In the genomic region with DNA sequence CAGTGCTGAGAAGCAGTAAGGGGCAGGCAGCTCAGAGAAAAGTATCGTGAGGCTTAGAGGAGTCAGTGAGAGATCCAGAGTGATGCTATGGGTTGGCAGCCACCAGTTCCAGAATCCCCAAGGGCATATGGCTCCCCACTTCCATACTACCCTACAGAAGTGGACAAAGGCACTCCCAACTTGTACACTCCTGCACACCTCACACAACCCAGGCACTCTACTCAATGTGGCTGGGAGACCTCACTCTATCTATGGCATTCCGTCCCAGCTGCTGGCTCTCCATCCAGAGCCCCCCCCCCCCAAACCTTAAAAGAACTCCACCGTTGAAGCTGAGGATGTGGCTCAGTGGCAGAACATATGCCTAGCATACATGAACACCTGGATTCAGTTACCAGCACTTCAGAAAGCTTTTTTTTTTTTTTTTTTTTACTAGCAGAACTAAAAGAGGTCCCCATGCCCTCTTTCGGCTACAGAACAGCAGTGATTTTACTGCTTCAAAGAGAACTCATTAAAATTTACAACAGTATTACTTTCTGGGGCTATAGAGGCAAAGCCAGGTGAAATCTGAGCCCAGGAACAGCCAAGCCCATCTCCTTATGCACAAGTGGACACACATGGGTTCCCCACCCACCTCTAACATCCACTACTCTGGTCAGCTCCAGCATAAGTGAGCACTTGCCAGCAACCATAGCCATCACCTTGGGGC, we compare ENCODE assay signal across 15 mouse cellular contexts.
DNase-seq lines count a peak whose midpoint lies in the region; ATAC-seq and TF ChIP-seq lines count a peak whose summit lies in the region.
"Had no signal": no experiment of that assay in that cellular context is flagged by ENCODE, and none has a peak within 500 bp of the region (broad histone marks: within the 10 kb centered on the region; RNA-seq: fewer than 3 reads in every experiment).

No protein-coding gene starts in this region.

- no peak; the same call in 1 of the 2 replicates for ATAC-seq in hindbrain, embryonic 13.5 days (ENCODE audit: low FRiP score)
- ATAC-seq in hindbrain, postnatal 0 days, result no peak
- peak; percentile 77 for ATAC-seq in limb, embryonic 12.5 days (ENCODE audit: insufficient number of reproducible peaks, insufficient read depth, low FRiP score, low TSS enrichment, low read depth)
- ATAC-seq: intestine, embryonic 16.5 days had no signal

- WGBS in hindbrain, embryonic 13.5 days, result 76% methylated on average over 4 of the region's 4 CpGs
- 73% methylated on average over 4 of the region's 4 CpGs for WGBS in hindbrain, postnatal 0 days
- 11% methylated on average over 4 of the region's 4 CpGs for WGBS in limb, embryonic 12.5 days
- WGBS in forebrain, embryonic 10.5 days, result 82% methylated on average over 4 of the region's 4 CpGs

- no peaks in the 10 kb centered on the region for H3K36me3 ChIP-seq in hindbrain, embryonic 13.5 days
- H3K36me3 ChIP-seq in hindbrain, postnatal 0 days (ENCODE audit: insufficient read depth, low read length), result no peaks in the 10 kb centered on the region
- peaks cover 7% of the 10 kb centered on the region; the same call in 1 of the 2 replicates for H3K36me3 ChIP-seq in limb, embryonic 12.5 days
- no peaks in the 10 kb centered on the region for H3K36me3 ChIP-seq in forebrain, embryonic 10.5 days (replicated peaks)
- H3K36me3 ChIP-seq: embryonic facial prominence, embryonic 15.5 days; heart, embryonic 13.5 days had no signal

- no peak for TF ChIP-seq CTCF in hindbrain, postnatal 0 days (IDR thresholded peaks at IDR 0.05; ENCODE audit: low read depth)
- TF ChIP-seq CTCF in layer of hippocampus, adult 2 months (conservative IDR thresholded peaks at IDR 0.05), result no peak

- H3K9ac ChIP-seq in hindbrain, embryonic 13.5 days, result 0 out of 2 replicates have a peak overlapping the region, but pooled peaks have one; percentile 26
- H3K9ac ChIP-seq in hindbrain, postnatal 0 days (replicated peaks; ENCODE audit: low read length), result no peak overlapping the region
- no peak overlapping the region for H3K9ac ChIP-seq in limb, embryonic 12.5 days (replicated peaks)
- H3K9ac ChIP-seq: embryonic facial prominence, embryonic 15.5 days; forebrain, embryonic 13.5 days; heart, embryonic 13.5 days had no signal

- H3K27ac ChIP-seq in hindbrain, embryonic 13.5 days, result no peak overlapping the region
- H3K27ac ChIP-seq in hindbrain, postnatal 0 days, result no peak overlapping the region
- H3K27ac ChIP-seq in layer of hippocampus, adult 2 months, result peak overlapping the region; percentile 78
- H3K27ac ChIP-seq in limb, embryonic 12.5 days, result peak overlapping the region; percentile 73
- H3K27ac ChIP-seq in forebrain, embryonic 10.5 days, result no peak overlapping the region
- H3K27ac ChIP-seq: embryonic facial prominence, embryonic 15.5 days; forebrain, embryonic 13.5 days; heart, adult 2 months; heart, embryonic 13.5 days had no signal

- H3K4me2 ChIP-seq in hindbrain, embryonic 13.5 days, result no peak overlapping the region
- no peak overlapping the region for H3K4me2 ChIP-seq in hindbrain, postnatal 0 days (ENCODE audit: low read depth, low read length)
- peak overlapping the region; percentile 36 for H3K4me2 ChIP-seq in limb, embryonic 12.5 days
- H3K4me2 ChIP-seq: embryonic facial prominence, embryonic 15.5 days; forebrain, embryonic 13.5 days; heart, embryonic 13.5 days; liver, embryonic 11.5 days; midbrain, embryonic 11.5 days had no signal

- H3K9me3 ChIP-seq in hindbrain, embryonic 13.5 days, result no peaks in the 10 kb centered on the region
- H3K9me3 ChIP-seq in hindbrain, postnatal 0 days (ENCODE audit: low read length), result no peaks in the 10 kb centered on the region
- no peaks in the 10 kb centered on the region for H3K9me3 ChIP-seq in limb, embryonic 12.5 days
- no peaks in the 10 kb centered on the region for H3K9me3 ChIP-seq in forebrain, embryonic 10.5 days
- H3K9me3 ChIP-seq: embryonic facial prominence, embryonic 15.5 days; forebrain, embryonic 13.5 days; heart, embryonic 13.5 days had no signal

- H3K27me3 ChIP-seq in hindbrain, embryonic 13.5 days, result no peaks in the 10 kb centered on the region
- no peaks in the 10 kb centered on the region for H3K27me3 ChIP-seq in hindbrain, postnatal 0 days (ENCODE audit: insufficient read depth, low read length)
- H3K27me3 ChIP-seq in limb, embryonic 12.5 days, result no peaks in the 10 kb centered on the region
- H3K27me3 ChIP-seq in forebrain, embryonic 10.5 days (ENCODE audit: poor library complexity, severe bottlenecking), result no peaks in the 10 kb centered on the region
- H3K27me3 ChIP-seq: embryonic facial prominence, embryonic 15.5 days; forebrain, embryonic 13.5 days; heart, embryonic 13.5 days had no signal

- H3K4me1 ChIP-seq in hindbrain, embryonic 13.5 days (replicated peaks), result peaks cover 50% of the 10 kb centered on the region
- H3K4me1 ChIP-seq in hindbrain, postnatal 0 days (ENCODE audit: insufficient read depth, low read length), result peaks cover 32% of the 10 kb centered on the region
- H3K4me1 ChIP-seq in limb, embryonic 12.5 days (replicated peaks), result peaks cover 68% of the 10 kb centered on the region
- peaks cover 37% of the 10 kb centered on the region for H3K4me1 ChIP-seq in forebrain, embryonic 10.5 days

- H3K4me3 ChIP-seq in hindbrain, embryonic 13.5 days, result no peak overlapping the region
- H3K4me3 ChIP-seq in hindbrain, postnatal 0 days (ENCODE audit: low read length), result no peak overlapping the region
- no peak overlapping the region for H3K4me3 ChIP-seq in layer of hippocampus, adult 2 months
- no peak overlapping the region for H3K4me3 ChIP-seq in limb, embryonic 12.5 days (replicated peaks)
- H3K4me3 ChIP-seq in forebrain, embryonic 10.5 days, result no peak overlapping the region
- H3K4me3 ChIP-seq: embryonic facial prominence, embryonic 15.5 days; forebrain, embryonic 13.5 days; heart, adult 2 months; heart, embryonic 13.5 days had no signal

- no peak for DNase-seq in hindbrain, postnatal 0 days (ENCODE audit: low spot score)
- DNase-seq in layer of hippocampus, adult 2 months (ENCODE audit: low spot score in 2 of 2), result no peak
- DNase-seq in layer of hippocampus, postnatal 36 days, result no peak
- DNase-seq in forelimb bud, embryonic 11.5 days (ENCODE audit: low read depth, low spot score), result peak; percentile 81
- no peak for DNase-seq in ovary, postnatal 10 days (ENCODE audit: low spot score)
- no peak for DNase-seq in forebrain, embryonic 10.5 days (ENCODE audit: extremely low spot score, low spot score)

Comparison
In these comparisons a context has a peak if more than half of its experiments do, and no peak if none do; other contexts are left out.
1. H3K27ac ChIP-seq: peak in layer of hippocampus, adult 2 months (single experiment) and limb, embryonic 12.5 days (single experiment); none in hindbrain, embryonic 13.5 days (single experiment), hindbrain, postnatal 0 days (single experiment) and forebrain, embryonic 10.5 days (single experiment).